Mouse (Mus musculus): ENCODE data around the gene Rrp1b. TPM values are rescaled to one million over a fixed set of nuclear protein-coding genes. Genes with fewer than 3 reads are reported as not detected.
"Not testable (repeated sequence)": the region's sequence is repeated elsewhere in the genome, so short reads cannot be mapped to it uniquely, and the experiment has no call there.

Gene Rrp1b
- polyA plus RNA-seq, 1 experiment from 2014 or later, result 77.5 TPM

- Histone ChIP-seq H3K9me3 (ENCODE audit: low read depth, low read length) (no peaks in the 10 kb centered on the region), H3K4me1 (ENCODE audit: insufficient read depth) (peaks cover 4% of the 10 kb centered on the region; the same call in 1 of the 2 replicates), H3K27me3 (ENCODE audit: insufficient read depth, low read length) (peaks cover 16% of the 10 kb centered on the region), H3K4me3 (ENCODE audit: low read depth, low read length) (peak overlapping the region; percentile 45), H3K9ac (peak overlapping the region; percentile 52), H3K27ac (ENCODE audit: low read depth) (no peak overlapping the region), H3K36me3 (ENCODE audit: insufficient read depth) (no peaks in the 10 kb centered on the region), H3K4me2 (peak overlapping the region; percentile 94)
- DNase-seq (no peak), ATAC-seq (ENCODE audit: insufficient read depth) (no peak)
- WGBS, result 32% methylated on average over 8 of the region's 8 CpGs
- no peak for TF ChIP-seq CTCF (IDR thresholded peaks at IDR 0.05; ENCODE audit: low read depth)
Measured at GRCm38 (mm10) chr17:32099574-32099942, 63.7 kb downstream of the Rrp1b start.

- Histone ChIP-seq H3K36me3 (ENCODE audit: insufficient read depth) (no peaks in the 10 kb centered on the region), H3K9ac (peak overlapping the region; percentile 52), H3K27ac (ENCODE audit: low read depth) (no peak overlapping the region), H3K27me3 (ENCODE audit: insufficient read depth, low read length) (peaks cover 16% of the 10 kb centered on the region), H3K9me3 (ENCODE audit: low read depth, low read length) (no peaks in the 10 kb centered on the region), H3K4me3 (ENCODE audit: low read depth, low read length) (peak overlapping the region; percentile 45), H3K4me2 (peak overlapping the region; percentile 94), H3K4me1 (ENCODE audit: insufficient read depth) (peaks cover 4% of the 10 kb centered on the region; the same call in 1 of the 2 replicates)
- TF ChIP-seq CTCF (IDR thresholded peaks at IDR 0.05; ENCODE audit: low read depth), result no peak
- ATAC-seq (ENCODE audit: insufficient read depth) (peak; percentile 84), DNase-seq (peak; percentile 81)
- 1% methylated on average over 44 of the region's 44 CpGs for WGBS
Measured at GRCm38 (mm10) chr17:32099943-32100586, 64.2 kb downstream of the Rrp1b start.

- TF ChIP-seq CTCF (IDR thresholded peaks at IDR 0.05; ENCODE audit: low read depth), result peak; percentile 23; the same call in 1 of the 2 replicates
- no peak overlapping the region for H3K27ac ChIP-seq (ENCODE audit: low read depth)
- DNase-seq, result no peak
- 10% methylated on average over 4 of the region's 4 CpGs for WGBS
- no peak overlapping the region for H3K4me3 ChIP-seq (ENCODE audit: low read depth, low read length)
- peaks cover 4% of the 10 kb centered on the region; the same call in 1 of the 2 replicates for H3K4me1 ChIP-seq (ENCODE audit: insufficient read depth)
- no peak for ATAC-seq (ENCODE audit: insufficient read depth)
- H3K36me3 ChIP-seq (ENCODE audit: insufficient read depth), result no peaks in the 10 kb centered on the region
- no peak overlapping the region for H3K9ac ChIP-seq
- H3K9me3 ChIP-seq (ENCODE audit: low read depth, low read length), result no peaks in the 10 kb centered on the region
- H3K4me2 ChIP-seq, result no peak overlapping the region
- peaks cover 16% of the 10 kb centered on the region for H3K27me3 ChIP-seq (ENCODE audit: insufficient read depth, low read length)
Measured at GRCm38 (mm10) chr17:32103054-32103453, 67.2 kb downstream of the Rrp1b start.

- Histone ChIP-seq H3K4me1 (ENCODE audit: insufficient read depth) (no peaks in the 10 kb centered on the region), H3K9me3 (ENCODE audit: low read depth, low read length) (no peaks in the 10 kb centered on the region), H3K9ac (no peak overlapping the region), H3K4me2 (no peak overlapping the region), H3K4me3 (ENCODE audit: low read depth, low read length) (no peak overlapping the region), H3K27ac (ENCODE audit: low read depth) (no peak overlapping the region), H3K27me3 (ENCODE audit: insufficient read depth, low read length) (no peaks in the 10 kb centered on the region), H3K36me3 (ENCODE audit: insufficient read depth) (no peaks in the 10 kb centered on the region)
- no peak for ATAC-seq (ENCODE audit: insufficient read depth)
- DNase-seq, result no peak
- TF ChIP-seq CTCF (IDR thresholded peaks at IDR 0.05; ENCODE audit: low read depth), result no peak
- 62% methylated on average over 2 of the region's 2 CpGs for WGBS
Measured at GRCm38 (mm10) chr17:32106358-32106757, 70.5 kb downstream of the Rrp1b start.

GRCm38 (mm10) chr17:32107877-32108276 is 72.0 kb downstream of the Rrp1b start:
- no peak overlapping the region for H3K4me2 ChIP-seq
- no peaks in the 10 kb centered on the region for H3K36me3 ChIP-seq (ENCODE audit: insufficient read depth)
- H3K4me3 ChIP-seq (ENCODE audit: low read depth, low read length), result no peak overlapping the region
- DNase-seq (no peak), ATAC-seq (ENCODE audit: insufficient read depth) (no peak)
- no peaks in the 10 kb centered on the region for H3K4me1 ChIP-seq (ENCODE audit: insufficient read depth)
- no peaks in the 10 kb centered on the region for H3K9me3 ChIP-seq (ENCODE audit: low read depth, low read length)
- H3K9ac ChIP-seq, result no peak overlapping the region
- H3K27me3 ChIP-seq (ENCODE audit: insufficient read depth, low read length), result no peaks in the 10 kb centered on the region
- no peak overlapping the region for H3K27ac ChIP-seq (ENCODE audit: low read depth)
- TF ChIP-seq CTCF (IDR thresholded peaks at IDR 0.05; ENCODE audit: low read depth), result no peak
- 54% methylated on average over 5 of the region's 5 CpGs for WGBS

- not testable (repeated sequence) for H3K9ac ChIP-seq; H3K4me1 ChIP-seq (ENCODE audit: insufficient read depth); H3K4me2 ChIP-seq; H3K27me3 ChIP-seq (ENCODE audit: insufficient read depth, low read length); H3K9me3 ChIP-seq (ENCODE audit: low read depth, low read length); ATAC-seq (ENCODE audit: insufficient read depth); H3K27ac ChIP-seq (ENCODE audit: low read depth); H3K36me3 ChIP-seq (ENCODE audit: insufficient read depth); H3K4me3 ChIP-seq (ENCODE audit: low read depth, low read length); DNase-seq
- WGBS, result 57% methylated on average over 5 of the region's 5 CpGs
Measured at GRCm38 (mm10) chr17:32108320-32109011, 72.6 kb downstream of the Rrp1b start.

- ATAC-seq (ENCODE audit: insufficient read depth) (no peak), DNase-seq (no peak)
- Histone ChIP-seq H3K9me3 (ENCODE audit: low read depth, low read length) (no peaks in the 10 kb centered on the region), H3K4me3 (ENCODE audit: low read depth, low read length) (no peak overlapping the region), H3K9ac (no peak overlapping the region), H3K36me3 (ENCODE audit: insufficient read depth) (no peaks in the 10 kb centered on the region), H3K27ac (ENCODE audit: low read depth) (no peak overlapping the region), H3K4me1 (ENCODE audit: insufficient read depth) (no peaks in the 10 kb centered on the region), H3K27me3 (ENCODE audit: insufficient read depth, low read length) (peaks cover 11% of the 10 kb centered on the region; the same call in 1 of the 2 replicates), H3K4me2 (no peak overlapping the region)
- WGBS, result 60% methylated on average over 6 of the region's 6 CpGs
- TF ChIP-seq CTCF (IDR thresholded peaks at IDR 0.05; ENCODE audit: low read depth), result no peak
Measured at GRCm38 (mm10) chr17:32109201-32109940, 73.5 kb downstream of the Rrp1b start.
